Mouse (Mus musculus) spleen, adult 2 months (tissue): Measurements from ENCODE around the gene Myo1h.

ENCODE experiments used
- CTCF ChIP-seq: fragments of 200-500 bp; IDR thresholded peaks from 2 replicates; pipeline ENCODE4 v1.5.1; 2011; ENCODE audit warnings: mild to moderate bottlenecking, inconsistent platforms; ENCODE audit not compliant: insufficient read depth, insufficient read length, insufficient replicate concordance; ENCODE audit errors: extremely low read depth
- POLR2A ChIP-seq: fragments of 200-500 bp; IDR thresholded peaks from 2 replicates; pipeline ENCODE4 v1.6.1; 2011; ENCODE audit warnings: low read depth, low read length, inconsistent platforms

- TF ChIP-seq POLR2A (no peak), CTCF (no peak)
Observed at GRCm38 (mm10) chr5:114407269-114407668, 118.3 kb downstream of the Myo1h start.
